Mouse (Mus musculus) left cerebral cortex, adult 8-10 months (tissue): ENCODE data around the gene Gstm4. TPM values are rescaled to one million over a fixed set of nuclear protein-coding genes. Genes with fewer than 3 reads are reported as not detected.

Source experiments
- DNase-seq, 2 experiments: peaks; one replicate each; pipeline ENCODE4 v3.0.0; 2022; ENCODE audit warnings: low spot score in 2 of 2
- total RNA-seq, 4 experiments: library from RNA; stranded (reverse); gene quantifications; 2 replicates each; pipeline ENCODE4 v1.2.4; 2022

Gene Gstm4
- total RNA-seq: 10 to 100 TPM in 3 of 4 experiments, 1 to 10 TPM in 1; 10.0 to 12.6 (median 11.2) TPM

DNA sequence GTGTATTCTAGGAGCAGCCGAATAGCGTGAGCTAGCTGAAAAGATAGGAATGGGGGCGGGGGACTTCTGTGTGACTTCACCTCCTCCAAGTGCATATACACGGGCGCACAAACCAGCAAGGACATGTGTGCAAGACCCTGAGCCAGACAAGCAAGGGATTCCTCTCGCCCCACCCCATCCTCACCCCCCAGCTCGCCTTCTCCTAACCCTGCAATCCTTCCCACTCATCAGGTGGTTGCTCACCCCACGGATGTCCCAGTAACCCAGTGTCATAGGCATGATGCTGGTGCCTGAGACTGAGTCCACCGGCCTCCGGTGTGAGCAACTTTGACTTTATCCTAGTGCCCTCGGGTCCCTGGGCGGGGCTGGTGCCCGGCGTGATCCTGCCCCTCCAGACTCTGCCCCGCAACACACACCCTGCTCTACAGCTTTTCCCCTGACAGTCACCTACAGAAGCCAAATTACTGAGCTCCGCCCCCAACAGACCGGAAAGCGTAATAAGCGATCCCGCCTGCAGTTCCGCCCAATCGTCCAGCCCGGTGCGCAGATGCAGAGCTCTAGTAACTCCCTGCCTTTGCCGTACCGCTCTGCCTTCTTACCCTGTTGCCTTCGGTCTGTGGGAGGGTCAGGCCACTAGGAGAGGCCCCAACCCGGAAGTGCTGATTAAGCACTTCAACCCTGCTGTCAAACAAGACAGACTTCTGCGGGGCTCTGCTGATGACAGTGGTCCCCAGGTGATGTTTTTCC, at the start of gene Gstm4:
Gene Gstm4, minus strand, starts transcription at position 501 of the 747 bp plus-strand sequence.
- peak; percentile 79 to 84 for DNase-seq

DNA sequence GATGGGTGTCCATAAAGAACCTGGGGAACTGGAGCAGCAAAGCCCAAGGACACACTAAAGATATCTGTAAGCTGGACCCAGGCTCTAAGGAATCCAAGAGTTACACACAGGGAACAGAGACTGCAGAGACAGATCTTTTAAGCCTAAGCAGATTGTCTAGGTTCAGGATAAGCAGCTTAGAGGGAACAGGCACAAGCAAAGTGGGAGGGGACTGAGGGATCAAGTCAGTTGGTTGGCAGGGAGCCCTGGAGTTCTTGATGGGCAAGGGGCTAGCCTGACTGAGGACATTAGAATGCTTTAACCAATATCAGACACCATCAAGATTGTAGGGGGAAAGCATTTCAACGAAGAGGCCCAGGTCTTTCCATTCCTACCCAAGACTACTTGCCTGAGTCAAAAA, 49.5 kb upstream of the Gstm4 start:
- DNase-seq: no peak

DNA sequence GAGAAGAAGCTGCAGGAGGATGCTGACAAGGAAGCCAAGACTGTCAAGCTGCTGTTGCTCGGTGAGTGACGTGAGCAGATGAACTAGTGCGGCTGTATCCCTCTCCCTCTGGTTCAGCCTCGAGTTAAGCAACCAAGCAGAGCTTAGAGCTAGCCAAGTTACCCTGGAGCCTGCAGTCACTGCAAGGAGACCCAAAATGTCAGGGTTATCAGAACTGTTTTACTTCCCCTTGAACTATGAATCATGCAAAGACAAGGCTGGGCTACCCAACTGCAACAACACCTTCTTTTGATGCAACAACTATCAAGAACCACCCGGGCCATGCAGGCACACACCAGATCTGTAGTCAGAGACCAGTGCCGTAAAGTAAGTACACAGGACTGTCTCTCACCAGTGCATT, 48.6 kb upstream of the Gstm4 start:
- no peak for DNase-seq

DNA sequence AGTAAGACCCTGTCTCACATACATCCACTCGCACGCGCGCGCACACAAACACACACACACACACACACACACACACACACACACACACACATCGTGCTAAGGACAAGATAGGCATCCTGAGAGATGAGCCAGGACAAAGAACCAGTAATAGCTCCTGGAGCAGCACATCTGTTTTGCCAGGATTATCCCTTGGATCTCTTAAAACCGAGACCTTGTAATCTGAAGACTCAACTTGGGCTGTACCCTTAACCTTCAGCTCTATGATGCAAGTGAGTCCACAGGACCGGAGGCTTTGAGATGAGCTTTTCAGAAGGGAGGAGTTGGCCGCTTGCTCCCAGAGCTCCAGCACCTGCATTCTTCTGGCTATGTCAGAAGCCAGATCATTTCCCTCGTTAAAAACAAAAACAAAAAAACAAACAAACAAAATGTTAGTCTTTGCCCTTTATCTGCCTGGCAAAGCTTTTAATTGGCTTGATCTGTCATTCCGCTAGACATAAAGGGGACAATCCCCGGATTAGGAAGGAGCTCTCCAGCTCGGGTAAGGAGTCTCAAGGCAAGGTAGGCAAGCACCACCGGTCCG, 47.9 kb upstream of the Gstm4 start, which contains the start of gene Gnat2:
Gene Gnat2, plus strand, starts transcription at position 254 of the 580 bp plus-strand sequence.
- no peak for DNase-seq

DNA sequence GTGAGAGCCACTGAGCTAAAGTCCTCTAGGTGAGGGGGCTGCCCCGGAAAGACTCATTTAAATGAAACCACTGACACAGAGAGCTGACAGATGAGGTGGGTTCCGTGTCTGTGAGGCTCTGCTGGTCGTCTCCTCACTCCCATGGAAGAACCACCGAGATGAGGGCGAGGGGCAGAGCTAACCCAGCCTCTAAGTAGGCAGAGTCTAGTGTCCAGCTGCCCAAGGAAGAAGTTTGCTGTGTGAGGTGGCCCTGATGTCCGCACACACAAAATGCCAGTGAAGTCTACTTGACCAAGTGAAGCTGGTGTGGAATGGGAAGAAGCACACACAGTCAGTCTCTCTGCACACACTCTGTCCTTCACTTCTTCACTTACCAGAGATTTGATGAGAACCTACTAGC, 47.3 kb upstream of the Gstm4 start:
- DNase-seq: no peak

DNA sequence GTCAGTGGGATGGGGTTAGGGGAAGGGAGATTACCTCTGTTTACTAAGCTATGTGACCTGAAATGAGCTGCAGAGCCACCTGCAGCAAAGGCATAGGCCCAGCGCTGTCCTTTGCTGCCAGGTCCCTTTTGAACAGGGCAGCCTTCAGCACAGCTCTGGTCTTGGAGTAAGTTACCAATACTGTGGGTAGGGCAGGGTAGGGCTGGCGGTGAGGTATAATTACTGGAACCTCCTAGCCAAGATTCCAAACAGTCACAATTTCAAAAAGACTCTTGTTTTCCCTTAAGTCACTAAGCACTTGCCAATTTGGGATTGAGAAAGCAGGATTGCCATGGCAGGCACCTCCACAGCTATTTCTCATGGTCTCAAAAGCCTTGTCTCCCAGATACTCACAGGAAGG, 45.9 kb upstream of the Gstm4 start:
- DNase-seq: no peak

DNA sequence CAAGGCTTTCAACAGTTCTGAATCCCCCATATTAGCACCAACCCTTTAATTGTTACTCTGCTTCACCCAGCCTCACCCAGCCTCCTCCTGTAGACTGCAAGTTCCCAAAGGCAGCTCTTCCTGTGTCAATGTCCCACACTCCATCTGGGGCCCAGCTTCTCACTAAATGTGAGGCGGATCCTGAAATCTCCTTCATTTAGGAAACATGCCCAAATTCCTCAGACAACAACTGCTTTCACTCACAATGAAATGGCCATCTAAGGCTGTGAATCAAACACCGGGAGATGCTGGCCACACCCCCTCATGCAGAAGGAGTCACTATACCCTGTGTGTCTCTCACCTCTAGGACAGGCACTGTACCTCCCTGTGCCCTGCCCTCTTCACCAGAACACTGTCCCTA, 45.2 kb upstream of the Gstm4 start:
- no peak for DNase-seq

DNA sequence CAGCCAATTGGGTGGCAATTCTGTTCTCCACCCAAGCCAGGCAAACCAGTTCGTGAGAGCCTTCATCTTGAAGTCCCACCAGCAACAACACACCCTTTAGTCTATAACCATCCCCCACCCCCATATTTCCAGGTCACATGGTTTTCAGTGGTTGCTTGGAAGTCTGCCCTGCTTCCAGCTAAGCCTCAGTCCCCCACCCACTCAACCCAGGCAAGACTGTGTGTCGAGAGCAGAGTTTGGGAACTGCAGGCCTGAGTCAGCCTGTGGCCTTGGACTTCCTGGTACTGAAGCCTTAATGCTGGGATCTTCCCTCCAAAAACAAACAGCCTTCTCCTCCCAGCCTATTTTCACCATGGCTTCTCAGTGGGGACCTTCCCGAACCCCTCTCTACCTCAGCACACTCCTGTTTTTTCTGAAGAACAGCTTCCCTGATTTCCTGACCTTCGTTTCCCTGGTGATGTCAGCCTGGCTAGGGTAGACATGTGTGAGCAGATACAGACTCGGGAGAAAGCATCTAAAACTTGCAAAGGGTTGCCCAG, 44.2 kb upstream of the Gstm4 start:
- no peak for DNase-seq

DNA sequence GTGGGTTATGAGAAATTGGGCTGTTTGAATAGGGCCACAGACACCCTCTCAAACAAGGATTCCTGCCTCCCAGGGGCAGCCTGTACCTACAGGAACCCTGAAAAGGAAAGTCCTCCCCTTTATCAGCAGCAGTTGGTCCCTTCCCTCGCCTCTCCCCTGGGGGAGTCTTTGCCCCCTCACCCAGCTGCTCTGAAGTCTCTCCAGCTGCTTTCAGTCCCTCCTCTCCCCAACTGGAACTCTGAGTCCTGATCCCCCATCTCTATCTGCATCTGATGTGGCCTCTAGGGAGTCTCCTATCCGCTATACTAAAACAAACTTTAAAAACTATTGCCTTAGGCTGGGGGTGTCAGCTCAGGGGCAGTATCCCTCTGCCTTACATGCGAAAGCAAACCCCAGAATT, 42.6 kb upstream of the Gstm4 start:
- DNase-seq: no peak

DNA sequence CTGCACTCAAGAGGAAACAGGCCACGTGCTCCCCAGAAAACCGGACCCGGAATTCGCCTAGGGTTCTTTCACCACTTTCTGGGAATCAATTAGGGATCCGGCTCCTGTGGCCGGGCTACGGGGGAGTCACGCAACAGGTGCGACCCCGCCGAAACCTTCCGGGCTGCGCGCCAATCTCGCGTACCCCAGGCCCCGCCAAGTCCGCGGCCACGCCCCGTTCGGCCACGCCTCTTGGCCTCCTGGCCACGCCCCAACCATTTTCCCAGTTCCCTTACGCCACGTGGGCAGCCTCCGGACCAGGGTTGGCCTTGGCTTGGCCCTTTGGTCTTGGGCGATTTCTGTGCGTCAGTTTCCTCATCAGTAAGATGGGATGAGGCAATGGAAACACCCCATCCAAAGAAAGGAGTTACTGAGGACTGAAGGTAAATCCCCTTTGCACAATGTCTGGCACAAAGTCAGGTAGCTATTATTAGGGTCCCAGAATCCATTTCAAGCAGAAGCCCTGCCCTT, 41.8 kb upstream of the Gstm4 start, which contains the start of gene Ampd2:
Gene Ampd2, minus strand, starts transcription at position 182 of the 510 bp plus-strand sequence.
- DNase-seq: no peak

DNA sequence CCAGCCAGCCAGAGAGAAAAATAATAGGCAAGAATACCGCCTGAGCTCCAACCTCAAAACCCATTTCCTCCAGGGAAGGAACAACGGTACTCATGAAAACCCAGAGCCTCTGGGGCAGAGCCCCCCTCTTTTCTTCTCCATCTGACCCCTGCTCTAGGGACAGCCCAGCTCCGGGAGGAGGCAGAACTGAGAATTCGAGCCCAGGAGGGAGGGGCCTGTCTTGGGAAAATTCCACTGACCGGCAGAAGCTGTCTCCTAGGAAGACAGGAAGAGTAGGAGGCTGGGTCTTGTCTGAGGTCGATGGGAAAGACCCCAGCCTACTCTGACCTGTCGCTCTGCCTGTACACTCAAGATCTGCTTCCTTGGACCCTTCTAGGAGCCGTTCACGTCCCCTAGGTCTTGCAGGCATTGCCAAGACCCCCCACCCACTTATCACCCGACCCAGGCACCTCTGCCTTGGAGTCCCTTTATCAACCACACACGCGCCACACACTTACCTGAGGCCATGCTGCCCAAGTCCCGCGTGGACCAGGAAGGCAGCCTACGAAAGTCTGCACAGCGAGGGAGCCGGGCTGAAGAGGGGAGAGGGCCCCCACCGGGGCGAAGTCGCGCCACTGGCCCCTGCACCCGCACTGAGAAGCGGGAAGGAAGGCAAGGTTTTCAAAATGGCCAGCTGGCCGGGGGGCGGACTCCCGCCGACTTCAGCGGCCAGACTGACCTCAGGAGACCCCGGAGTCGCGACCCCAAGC, 41.2 kb upstream of the Gstm4 start:
- DNase-seq: peak in 1 of 2 experiments; percentile 58

DNA sequence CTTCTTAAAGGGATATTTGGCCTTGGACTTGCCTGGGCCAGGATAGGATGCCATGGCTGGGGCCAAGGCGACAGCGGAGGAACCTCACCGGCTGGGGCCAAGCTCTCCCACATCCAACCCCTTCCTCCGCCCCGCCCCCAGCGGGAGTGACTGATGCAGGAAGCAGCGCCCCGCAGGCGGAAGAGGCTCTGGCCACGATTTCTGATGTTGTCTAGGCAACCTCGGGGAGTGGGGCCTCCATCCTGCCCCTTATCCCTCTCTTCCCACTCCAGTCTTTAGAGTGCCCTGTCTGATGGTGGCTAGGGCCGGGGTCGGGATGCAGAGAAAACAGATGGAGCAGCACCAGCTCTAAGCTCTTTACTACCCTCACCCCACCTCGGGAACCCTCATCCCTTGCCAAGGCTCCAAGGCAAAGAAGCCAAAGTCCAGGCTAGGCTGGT, 40.6 kb upstream of the Gstm4 start:
- peak; percentile 77 to 88 for DNase-seq

DNA sequence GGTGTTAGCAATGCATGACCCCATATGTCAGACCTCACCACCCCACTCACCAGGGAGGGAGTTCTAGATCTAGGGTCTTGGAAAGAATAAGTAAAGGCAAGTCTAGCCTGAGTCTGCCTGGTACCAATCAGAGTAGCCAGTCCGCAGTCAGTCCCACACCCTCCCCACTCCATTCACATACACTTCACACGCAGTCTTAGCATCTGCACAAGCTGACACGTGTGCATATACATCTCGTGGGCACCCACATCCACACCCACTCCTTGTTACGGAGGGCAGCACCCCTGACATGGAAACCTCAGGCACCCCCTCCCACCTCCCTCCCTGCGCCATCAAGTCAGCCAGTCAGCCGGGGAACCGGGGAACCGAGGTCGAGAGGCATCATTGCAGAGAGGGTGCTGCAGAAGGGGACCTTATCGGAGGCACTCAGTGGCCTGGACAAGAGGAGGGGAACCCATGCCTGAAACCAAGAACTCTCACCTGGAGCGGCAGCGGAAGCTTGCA, 40.1 kb upstream of the Gstm4 start:
- no peak for DNase-seq

DNA sequence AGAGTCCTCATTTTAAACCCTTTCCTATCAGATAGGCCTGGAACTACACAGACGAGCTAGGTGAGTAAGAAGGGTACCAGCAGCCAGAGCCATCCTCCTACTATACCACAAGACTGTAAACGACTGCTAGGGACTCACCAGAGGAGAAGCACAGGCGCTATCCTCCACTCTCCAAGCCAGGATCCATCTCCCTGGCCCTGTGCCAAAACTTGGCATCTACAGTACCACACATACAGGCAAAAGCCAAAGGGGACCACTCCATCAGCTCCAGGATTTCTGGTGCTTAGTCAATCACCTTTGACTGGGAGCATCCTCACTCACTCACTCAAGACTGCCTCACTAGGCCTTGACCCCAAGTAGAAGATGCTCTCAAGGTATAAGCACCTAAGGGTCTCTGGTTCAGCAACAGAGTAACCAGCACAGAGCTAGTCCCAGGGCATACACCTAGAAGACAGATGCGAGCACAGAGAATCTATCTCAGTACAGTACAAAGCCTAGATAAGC, 39.3 kb upstream of the Gstm4 start:
- no peak for DNase-seq

DNA sequence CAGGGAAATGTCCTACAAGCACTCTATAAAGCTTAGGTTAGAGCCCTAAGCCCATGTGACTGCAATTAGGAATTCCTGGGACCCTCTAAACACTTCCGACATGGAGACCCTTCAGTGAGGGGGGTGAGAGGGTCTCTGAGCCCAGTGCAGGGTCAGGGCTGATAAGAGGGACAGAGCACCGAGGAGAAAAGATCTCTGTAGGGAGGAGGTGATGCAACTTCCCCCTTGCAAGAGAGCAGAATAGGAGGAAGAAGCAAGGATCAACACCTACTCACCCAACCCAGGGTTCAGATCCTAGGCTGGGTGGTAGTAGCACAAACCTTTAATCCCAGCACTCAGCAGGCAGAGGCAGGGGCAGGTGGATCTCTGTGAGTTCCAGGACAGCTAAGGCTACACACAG, 38.5 kb upstream of the Gstm4 start:
- DNase-seq: no peak

DNA sequence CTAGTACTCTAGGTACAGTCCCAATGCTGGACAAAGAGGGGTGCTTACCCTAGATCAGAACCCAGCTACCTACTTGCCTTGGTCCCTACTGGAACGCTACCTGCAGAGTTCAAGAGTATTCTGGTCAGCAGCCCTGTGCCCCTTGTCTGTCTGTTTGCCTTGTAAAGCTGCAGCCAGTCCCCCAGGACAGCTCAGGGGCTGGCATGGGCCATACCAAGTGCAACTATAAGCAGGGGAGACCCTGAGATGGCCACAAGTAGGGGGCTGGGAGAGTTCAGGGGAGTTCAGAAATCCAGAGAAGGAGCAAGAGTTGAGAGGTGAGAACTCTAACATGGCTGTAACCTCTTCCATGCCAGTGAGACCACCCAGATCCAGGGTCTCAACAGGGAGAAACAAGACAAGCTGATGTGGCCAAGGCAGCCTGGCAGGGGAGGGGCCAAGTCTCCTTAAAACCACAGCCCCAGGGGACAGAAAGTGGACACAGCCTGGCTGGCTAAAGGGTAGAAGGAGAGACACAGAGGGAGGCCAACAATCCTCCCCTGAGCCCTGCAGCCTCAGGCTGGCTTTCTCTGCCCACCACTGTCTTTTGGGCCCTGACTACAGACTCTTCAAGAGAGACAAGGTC, 37.7 kb upstream of the Gstm4 start:
- DNase-seq: no peak

DNA sequence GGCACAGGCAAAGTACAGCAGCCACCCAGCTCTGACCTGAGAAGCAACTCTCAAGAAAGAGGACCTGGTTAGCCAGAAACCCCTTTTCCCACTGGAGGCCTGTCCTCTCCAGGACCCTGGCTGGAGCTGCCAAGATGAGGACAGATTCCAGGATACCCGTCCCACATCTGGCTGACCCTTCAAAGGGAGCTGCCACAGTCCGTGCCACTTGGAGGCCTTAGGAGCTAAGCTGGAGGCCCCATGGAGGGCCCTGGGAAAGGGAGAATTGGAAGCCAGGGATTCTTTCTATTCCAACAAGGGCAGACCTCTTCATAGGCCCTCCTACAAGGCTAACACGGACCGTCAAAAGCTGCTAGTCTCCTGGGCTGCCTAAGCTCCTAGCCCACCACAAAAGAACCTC, 37.0 kb upstream of the Gstm4 start:
- no peak for DNase-seq

DNA sequence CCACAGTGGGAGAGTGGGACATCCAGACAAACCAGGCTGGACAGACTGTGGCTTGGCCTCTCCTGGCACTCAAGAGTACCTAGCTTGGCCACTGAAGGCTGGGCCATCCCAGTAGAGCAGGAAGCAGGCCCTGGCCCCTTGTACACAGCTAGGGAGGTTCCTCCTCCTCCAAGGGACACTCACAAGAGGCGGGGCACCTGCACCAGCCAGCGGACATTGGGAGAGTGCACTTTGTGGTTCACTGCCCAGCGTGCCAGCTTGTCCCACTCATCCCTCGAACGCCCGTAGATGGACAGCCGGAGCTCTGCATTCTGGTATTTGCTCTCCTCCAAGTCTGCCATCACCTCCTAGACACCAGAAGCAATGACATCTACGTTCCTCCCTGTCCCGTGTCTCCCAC, 32.1 kb upstream of the Gstm4 start:
- DNase-seq: no peak

DNA sequence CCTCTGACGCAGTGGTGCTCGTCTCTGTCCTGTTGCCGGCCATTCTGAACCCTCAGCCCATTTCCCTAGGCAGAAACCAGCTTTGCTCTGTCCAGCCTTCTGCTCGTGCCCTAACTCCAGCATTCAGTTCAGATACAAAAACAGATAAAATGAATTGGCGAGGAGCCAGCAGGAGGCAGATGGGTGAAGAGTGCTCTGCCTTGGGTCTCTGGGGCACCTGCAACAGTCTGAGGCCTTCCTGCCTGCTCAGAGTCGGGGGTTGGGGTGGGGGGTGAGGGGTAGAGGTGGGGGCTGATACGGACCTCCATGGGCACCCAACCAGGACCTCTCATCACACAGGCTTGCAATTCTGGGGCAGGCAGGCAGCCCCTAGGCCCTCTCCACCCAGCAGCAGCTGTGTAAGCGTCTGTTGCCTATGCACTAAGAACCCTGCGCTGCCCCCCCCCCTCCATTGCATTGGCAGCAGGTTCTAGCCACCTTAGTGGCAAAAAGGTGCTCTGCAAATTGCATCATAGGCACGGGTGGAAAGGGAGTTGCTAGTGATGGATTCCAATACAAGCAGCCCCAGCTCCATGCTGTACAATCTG, 28.4 kb upstream of the Gstm4 start:
- DNase-seq: no peak
